Comparison of ENCODE assay signal across 28 mouse cellular contexts in the genomic region with DNA sequence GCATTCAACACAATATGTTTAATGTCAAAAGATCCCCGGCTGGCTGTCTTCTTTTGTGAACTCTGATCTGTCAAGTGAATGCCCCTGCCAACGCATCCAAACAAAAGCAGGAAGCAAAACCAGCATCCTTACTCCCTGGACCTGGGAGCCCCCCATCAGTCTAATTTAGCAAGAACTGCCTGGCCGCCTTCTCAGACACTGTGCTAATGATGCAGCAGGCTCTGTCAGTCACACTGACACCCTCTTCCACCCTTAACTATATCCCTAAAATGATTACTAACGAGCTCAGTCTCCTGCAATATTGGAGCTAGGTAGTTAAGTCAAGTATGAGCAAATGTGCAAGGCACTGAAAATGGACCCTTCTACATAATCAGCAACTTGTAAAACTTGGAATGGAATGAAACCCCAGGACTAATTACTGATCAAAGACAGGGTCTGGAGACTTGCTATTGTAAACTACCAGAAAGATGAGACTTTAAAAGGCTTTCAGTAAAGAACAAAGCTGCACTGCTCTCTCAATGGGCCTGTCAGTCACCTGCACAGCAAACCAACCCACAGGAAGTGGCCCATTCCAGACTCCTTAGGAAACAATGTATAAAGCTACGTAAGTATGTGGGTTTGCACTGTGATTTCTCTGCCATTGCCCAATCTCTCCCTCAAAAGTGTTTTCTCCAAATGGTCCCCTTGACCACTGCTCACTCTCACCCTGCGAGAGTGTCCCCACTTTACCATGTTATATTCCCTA.
DNase-seq lines count a peak whose midpoint lies in the region; ATAC-seq lines count a peak whose summit lies in the region.
"Had no signal": no experiment of that assay in that cellular context is flagged by ENCODE, and none has a peak within 500 bp of the region (broad histone marks: within the 10 kb centered on the region; RNA-seq: fewer than 3 reads in every experiment).

No protein-coding gene starts in this region.

- H3K4me3 ChIP-seq in midbrain, embryonic 13.5 days (replicated peaks), result no peak overlapping the region
- no peak overlapping the region for H3K4me3 ChIP-seq in midbrain, embryonic 16.5 days (ENCODE audit: low read depth, low read length)
- H3K4me3 ChIP-seq: embryonic facial prominence, embryonic 10.5 days; heart, embryonic 12.5 days; hindbrain, embryonic 10.5 days; layer of hippocampus, adult 2 months; midbrain, embryonic 10.5 days had no signal

- DNase-seq in T-cell, adult 2 months (ENCODE audit: low spot score), result peak; percentile 19
- no peak for DNase-seq in lung, postnatal 25 days (ENCODE audit: low spot score)
- DNase-seq in cerebellum, adult 9-10 months, result no peak
- no peak for DNase-seq in spleen, postnatal 10 days (ENCODE audit: low spot score in 2 of 2)
- DNase-seq: adrenal gland, postnatal 25 days; cerebellum, adult 11 months; cerebellum, postnatal 25 days; gastrocnemius, postnatal 25 days; heart, adult 18-20 months; heart, postnatal 10 days; kidney, postnatal 25 days; layer of hippocampus, postnatal 36 days; liver, postnatal 0 days; right cerebral cortex, postnatal 14 days; spleen, adult 18-20 months had no signal

- H3K9ac ChIP-seq in midbrain, embryonic 13.5 days (replicated peaks), result no peak overlapping the region
- H3K9ac ChIP-seq in midbrain, embryonic 16.5 days (ENCODE audit: low read depth, low read length), result no peak overlapping the region
- H3K9ac ChIP-seq: heart, embryonic 12.5 days; liver, postnatal 0 days had no signal

- no peak overlapping the region for H3K27ac ChIP-seq in midbrain, embryonic 13.5 days
- H3K27ac ChIP-seq in midbrain, embryonic 16.5 days (ENCODE audit: low read length), result no peak overlapping the region
- H3K27ac ChIP-seq: embryonic facial prominence, embryonic 10.5 days; hindbrain, embryonic 10.5 days; hindbrain, postnatal 0 days; layer of hippocampus, adult 2 months; midbrain, embryonic 10.5 days had no signal

- WGBS in midbrain, embryonic 13.5 days, result 30% methylated on average over 6 of the region's 6 CpGs
- 38% methylated on average over 6 of the region's 6 CpGs for WGBS in midbrain, embryonic 16.5 days

- no peaks in the 10 kb centered on the region for H3K36me3 ChIP-seq in midbrain, embryonic 13.5 days
- H3K36me3 ChIP-seq in midbrain, embryonic 16.5 days (ENCODE audit: control insufficient read depth, insufficient read depth, low read length), result no peaks in the 10 kb centered on the region
- H3K36me3 ChIP-seq: embryonic facial prominence, embryonic 10.5 days; heart, embryonic 12.5 days; hindbrain, embryonic 10.5 days; midbrain, embryonic 10.5 days had no signal

- peak; percentile 24; the same call in 1 of the 2 replicates for ATAC-seq in midbrain, embryonic 13.5 days
- no peak for ATAC-seq in midbrain, embryonic 16.5 days
- ATAC-seq in CD4-positive, CD25-positive, alpha-beta regulatory T cell, adult 4 months, result peak; percentile 51
- ATAC-seq in inflammation-experienced regulatory T-cells, adult 6 months, result peak; percentile 49
- ATAC-seq: hindbrain, postnatal 0 days; intestine, postnatal 0 days; liver, postnatal 0 days; lung, postnatal 0 days; Patski had no signal

- H3K9me3 ChIP-seq in midbrain, embryonic 13.5 days, result no peaks in the 10 kb centered on the region
- no peaks in the 10 kb centered on the region for H3K9me3 ChIP-seq in midbrain, embryonic 16.5 days (replicated peaks; ENCODE audit: control insufficient read depth, low read length, poor library complexity, severe bottlenecking)
- H3K9me3 ChIP-seq: embryonic facial prominence, embryonic 10.5 days; heart, embryonic 12.5 days; hindbrain, embryonic 10.5 days; midbrain, embryonic 10.5 days had no signal

- peaks cover 8% of the 10 kb centered on the region for H3K4me1 ChIP-seq in midbrain, embryonic 13.5 days (replicated peaks)
- 0 out of 2 replicates have a peak, but pooled peaks cover 3% of the 10 kb centered on the region for H3K4me1 ChIP-seq in midbrain, embryonic 16.5 days (ENCODE audit: control insufficient read depth, insufficient read depth, low read length)
- H3K4me1 ChIP-seq: heart, embryonic 12.5 days had no signal

- H3K4me2 ChIP-seq in midbrain, embryonic 13.5 days (replicated peaks), result no peak overlapping the region
- H3K4me2 ChIP-seq in midbrain, embryonic 16.5 days (ENCODE audit: low read length), result no peak overlapping the region
- H3K4me2 ChIP-seq: heart, embryonic 12.5 days had no signal

- no peaks in the 10 kb centered on the region for H3K27me3 ChIP-seq in midbrain, embryonic 13.5 days
- H3K27me3 ChIP-seq in midbrain, embryonic 16.5 days (ENCODE audit: control insufficient read depth, insufficient read depth, low read depth, low read length), result no peaks in the 10 kb centered on the region
- H3K27me3 ChIP-seq: heart, embryonic 12.5 days had no signal
